Mouse (Mus musculus): Measurements from ENCODE around the gene Mmp20.
A peak's percentile ranks its signal among the peaks of the same experiment; 100 is the strongest.

Mmp20 gene

DNA sequence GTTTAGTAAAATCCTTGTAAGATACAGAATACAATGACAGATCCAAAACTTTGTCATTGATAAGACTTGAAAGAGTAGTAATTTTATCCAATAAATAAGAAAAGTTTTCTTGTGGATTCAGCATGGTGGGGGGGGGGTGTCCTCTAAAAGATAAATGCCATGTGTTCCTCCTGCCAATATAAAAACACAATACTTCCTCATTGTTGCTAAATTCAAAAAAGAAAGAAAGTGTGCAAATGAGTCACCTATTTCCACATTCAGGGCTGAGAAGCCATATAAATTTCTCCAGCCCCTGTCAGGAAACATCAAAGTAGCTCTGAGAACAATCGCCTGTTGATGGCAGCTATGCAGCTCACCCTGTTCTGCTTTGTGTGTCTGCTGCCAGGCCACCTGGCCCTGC lies 63.8 kb downstream of the Mmp20 start, which contains the start of gene Mmp7:
TSS of gene Mmp7 (plus strand) at position 301 of the 400 bp plus-strand sequence.
- no peak for DNase-seq

DNA sequence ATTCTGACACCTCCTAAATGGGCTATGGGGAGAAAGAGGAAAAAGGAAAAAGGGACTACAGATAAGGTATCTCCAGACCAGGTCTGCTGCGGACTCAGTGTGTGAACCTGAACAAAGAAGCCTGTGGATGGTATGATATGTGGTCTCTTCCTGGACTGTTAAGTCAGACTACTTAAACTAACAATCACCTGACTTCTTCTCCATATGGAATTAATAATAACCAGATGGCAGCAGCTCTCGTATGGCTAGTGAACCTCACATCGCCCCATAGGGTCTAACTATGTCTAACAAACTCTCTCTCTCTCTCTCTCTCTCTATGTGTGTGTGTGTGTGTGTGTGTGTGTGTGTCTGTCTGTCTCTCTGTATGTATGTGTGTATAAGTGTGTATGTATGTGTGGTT lies 65.9 kb downstream of the Mmp20 start:
- DNase-seq = no peak

DNA sequence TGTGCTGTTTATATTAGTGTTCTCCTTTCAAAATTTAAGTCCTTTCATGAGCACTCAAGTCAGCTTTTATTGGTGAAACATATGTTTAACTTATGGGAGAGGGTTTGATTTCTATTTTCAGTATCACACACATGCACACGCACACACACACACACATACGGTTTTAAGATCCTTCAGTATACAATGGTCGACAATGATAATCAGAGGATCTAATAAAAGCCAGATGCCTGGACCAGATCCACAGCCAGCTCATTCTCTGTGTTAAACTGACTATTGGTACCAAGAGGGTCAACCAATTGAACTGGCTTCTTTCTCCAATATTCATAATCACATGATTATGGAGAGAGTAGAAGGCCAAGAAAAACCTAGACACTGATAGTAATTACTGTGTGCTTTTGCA lies 67.6 kb downstream of the Mmp20 start:
- DNase-seq = no peak

DNA sequence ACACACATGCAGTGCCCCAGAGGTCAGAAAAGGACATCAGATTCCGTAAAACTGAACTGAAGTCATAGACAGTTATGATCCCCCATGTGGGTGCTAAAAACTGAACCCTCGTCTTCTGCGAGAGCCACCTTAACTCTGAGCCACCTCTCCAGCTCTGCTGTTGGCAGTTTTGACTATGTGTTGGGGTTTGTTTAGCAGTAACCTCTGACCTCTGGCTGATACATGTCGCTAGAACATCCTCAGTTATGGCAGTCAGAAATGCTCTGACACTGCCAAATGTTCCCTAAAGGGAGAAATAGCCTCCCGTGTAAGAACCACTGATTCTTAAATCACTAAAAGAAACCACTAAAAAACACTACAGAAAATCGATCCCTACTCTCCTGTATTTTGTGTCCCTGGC lies 80.7 kb downstream of the Mmp20 start:
- DNase-seq = no peak

DNA sequence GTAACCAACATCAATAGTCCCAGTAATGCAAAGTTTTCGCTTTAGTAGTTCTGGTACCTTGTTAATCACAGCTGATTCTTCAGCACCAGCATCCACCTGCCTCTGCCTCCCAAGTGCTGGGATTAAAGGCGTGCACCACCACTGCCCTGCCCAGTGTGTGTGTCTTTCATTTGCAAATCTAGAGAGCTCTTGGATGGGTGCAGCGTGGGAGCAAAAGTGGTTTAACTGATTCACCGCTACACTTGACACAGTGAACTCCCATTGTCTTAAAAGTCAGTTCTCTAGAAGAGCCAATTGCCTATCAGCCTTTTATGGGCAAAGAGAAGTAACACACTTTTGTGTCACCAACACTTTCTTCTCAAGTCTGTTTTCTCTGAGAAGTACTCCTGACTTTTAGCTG lies 83.2 kb downstream of the Mmp20 start:
- DNase-seq = no peak

DNA sequence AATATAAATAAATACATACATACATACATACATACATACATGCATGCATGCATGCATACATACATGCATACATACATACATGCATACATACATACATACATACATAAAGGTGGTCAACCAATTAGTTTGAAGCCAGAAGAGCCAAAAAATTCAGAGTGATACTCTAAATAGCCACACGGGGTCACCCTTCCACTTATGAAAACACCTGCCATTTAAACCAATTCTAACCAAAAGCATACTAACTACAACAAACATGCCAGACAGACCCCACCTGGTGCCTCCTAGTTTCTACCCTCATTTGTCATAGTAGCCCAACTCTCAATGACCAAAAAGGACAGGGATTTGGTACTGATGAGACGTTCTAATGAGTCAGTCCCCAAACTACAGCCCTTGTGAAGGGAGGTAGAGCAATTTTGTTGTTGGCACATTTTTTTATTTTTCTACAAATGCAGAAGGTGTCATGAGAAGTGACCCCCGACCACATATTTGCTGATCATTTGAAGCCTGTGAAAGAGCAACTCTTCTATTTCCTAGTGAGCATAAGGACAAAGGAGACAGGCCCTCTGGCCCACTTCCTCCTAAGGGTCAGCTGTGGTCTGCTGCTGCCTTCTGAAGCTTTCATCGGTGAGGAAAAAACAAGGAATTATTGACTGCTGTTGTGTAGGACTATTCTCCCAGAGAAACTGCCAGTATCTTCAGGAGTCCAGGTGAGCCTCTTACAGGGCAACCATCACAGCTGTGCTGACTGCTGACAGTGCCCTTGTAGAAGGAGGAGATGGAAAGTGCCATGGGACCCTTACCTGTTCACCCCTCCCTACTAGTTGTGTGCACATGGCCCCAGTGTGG lies 86.3 kb downstream of the Mmp20 start:
- DNase-seq = peak in 1 of 2 experiments; percentile 22

DNA sequence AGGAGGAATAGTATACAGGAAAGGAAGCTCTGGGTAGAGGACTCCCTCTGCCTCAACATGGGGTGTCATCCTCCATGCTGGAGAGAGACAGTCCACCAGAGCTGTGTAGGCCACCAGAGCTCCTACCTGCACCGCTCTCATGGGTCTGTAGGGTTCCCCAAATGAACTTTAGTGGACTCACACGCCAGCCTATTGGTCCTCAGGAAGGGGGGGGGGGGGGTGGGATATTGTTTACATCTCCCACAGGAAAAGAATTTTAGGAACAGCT lies 86.8 kb downstream of the Mmp20 start:
- DNase-seq = no peak

DNA sequence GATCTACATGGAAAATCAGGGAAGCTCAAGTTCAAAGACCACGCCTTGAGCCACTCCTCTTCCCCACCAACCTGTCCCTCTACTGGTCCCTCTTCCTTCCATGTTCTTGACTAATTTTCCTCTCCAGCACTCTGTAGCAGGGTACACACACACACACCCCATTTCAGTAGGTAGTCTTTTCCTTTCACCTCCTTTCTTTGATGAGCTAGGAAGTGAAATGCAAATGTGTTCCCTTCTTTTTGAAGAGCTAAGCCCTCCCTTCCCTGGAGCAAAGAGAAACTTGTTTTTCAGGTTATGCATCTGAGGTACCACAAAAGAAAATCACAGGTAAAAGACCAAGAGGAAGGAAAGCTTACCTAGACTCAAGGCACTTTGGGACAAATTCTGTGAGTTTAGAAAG lies 93.5 kb downstream of the Mmp20 start:
- no peak for DNase-seq
